Mouse (Mus musculus) liver, embryonic 15.5 days (tissue): ENCODE data around the gene Zkscan17. TPM values are rescaled to one million over a fixed set of nuclear protein-coding genes. Genes with fewer than 3 reads are reported as not detected.

Experiments
- ATAC-seq: fragments of 200-750 bp; cut with Nextera tagmentation; 2 replicates; pipeline ENCODE4 v1.8.0; 2017; ENCODE audit warnings: moderate number of reproducible peaks, mild to moderate bottlenecking, moderate library complexity; ENCODE audit not compliant: insufficient read depth
- H3K27ac ChIP-seq: fragments of 300-500 bp; sonication (generic); replicated peaks from 2 replicates; pipeline ENCODE4 v1.5.1; 2015; ENCODE audit warnings: mild to moderate bottlenecking, inconsistent platforms
- H3K27me3 ChIP-seq: fragments of 300-500 bp; sonication (generic); 2 replicates; pipeline ENCODE4 v1.6.1; 2015; ENCODE audit warnings: mild to moderate bottlenecking, inconsistent platforms
- H3K36me3 ChIP-seq: fragments of 300-500 bp; sonication (generic); replicated peaks from 2 replicates; pipeline ENCODE4 v1.6.1; 2015; ENCODE audit warnings: moderate library complexity, mild to moderate bottlenecking, inconsistent platforms
- H3K4me1 ChIP-seq: fragments of 300-500 bp; sonication (generic); replicated peaks from 2 replicates; pipeline ENCODE4 v1.6.1; 2015; ENCODE audit warnings: inconsistent platforms
- H3K4me2 ChIP-seq: fragments of 300-500 bp; sonication (generic); 2 replicates; pipeline ENCODE4 v1.6.1; 2015; ENCODE audit warnings: moderate library complexity, mild to moderate bottlenecking, inconsistent platforms
- H3K4me3 ChIP-seq: fragments of 300-500 bp; sonication (generic); replicated peaks from 2 replicates; pipeline ENCODE4 v1.5.1; 2015; ENCODE audit warnings: mild to moderate bottlenecking, inconsistent platforms
- H3K9ac ChIP-seq: fragments of 300-500 bp; sonication (generic); 2 replicates; pipeline ENCODE4 v1.6.1; 2015; ENCODE audit warnings: moderate library complexity, mild to moderate bottlenecking, inconsistent platforms
- H3K9me3 ChIP-seq: fragments of 300-500 bp; sonication (generic); replicated peaks from 2 replicates; pipeline ENCODE4 v1.6.1; 2016; ENCODE audit warnings: inconsistent platforms
- WGBS: fragments of 180-500 bp; shearing (Covaris S2); methylation state at CpG from one replicate; pipeline ENCODE4 v1.1.7; 2015; ENCODE audit warnings: mixed read lengths; ENCODE audit not compliant: insufficient replicate concordance; 5-methylcytosine and 5-hydroxymethylcytosine counted together
- polyA plus RNA-seq: library from polyadenylated mRNA; unstranded; fragments of >200 nt; fragmentation: Nextera tagmentation; extraction: Ambion mirVana; gene quantifications from 2 replicates; pipeline ENCODE4 v1.2.1, GENCODE M21; 2015

The Zkscan17 gene
- polyA plus RNA-seq, 1 experiment from 2014 or later: 4.4 TPM

- Histone ChIP-seq H3K27ac (0 out of 2 replicates have a peak overlapping the region, but pooled peaks have one; percentile 2), H3K4me1 (peaks cover 18% of the 10 kb centered on the region), H3K4me2 (no peak overlapping the region), H3K36me3 (peaks cover 64% of the 10 kb centered on the region), H3K9me3 (no peaks in the 10 kb centered on the region), H3K9ac (no peak overlapping the region), H3K27me3 (peaks cover 20% of the 10 kb centered on the region), H3K4me3 (no peak overlapping the region)
- no peak for ATAC-seq
- WGBS: 65% methylated on average over 5 of the region's 5 CpGs
Measured at GRCm38 (mm10) chr11:59501978-59502700, 24.4 kb downstream of the Zkscan17 start.

DNA sequence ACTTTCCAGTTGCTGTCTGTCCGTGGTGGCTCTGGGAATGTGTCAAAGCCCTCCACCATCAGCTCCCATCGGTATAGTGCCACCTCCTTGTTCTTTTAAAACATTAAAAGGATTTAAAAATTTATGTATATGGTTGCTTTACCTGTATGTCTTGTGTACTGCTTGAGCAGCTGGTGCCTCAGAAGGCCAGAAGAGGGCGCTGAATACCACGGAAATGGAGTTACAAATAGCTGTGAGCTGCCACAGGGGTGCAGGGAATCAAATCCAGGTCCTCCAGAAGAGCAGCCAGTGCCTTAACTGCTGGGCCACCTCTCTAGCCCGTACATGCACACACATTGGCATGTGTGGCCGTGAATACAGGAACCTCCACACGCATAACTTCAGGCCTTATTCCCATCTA, 28.8 kb downstream of the Zkscan17 start:
- Histone ChIP-seq H3K27ac (no peak overlapping the region), H3K27me3 (no peaks in the 10 kb centered on the region), H3K36me3 (peaks cover 73% of the 10 kb centered on the region), H3K4me3 (no peak overlapping the region), H3K4me1 (no peaks in the 10 kb centered on the region), H3K9ac (no peak overlapping the region), H3K9me3 (no peaks in the 10 kb centered on the region), H3K4me2 (no peak overlapping the region)
- no peak for ATAC-seq
- WGBS: 71% methylated on average over 7 of the region's 7 CpGs

- H3K9ac ChIP-seq: no peak overlapping the region
- no peaks in the 10 kb centered on the region for H3K27me3 ChIP-seq
- H3K36me3 ChIP-seq: peaks cover 73% of the 10 kb centered on the region
- H3K4me1 ChIP-seq: no peaks in the 10 kb centered on the region
- H3K4me2 ChIP-seq: no peak overlapping the region
- no peaks in the 10 kb centered on the region for H3K9me3 ChIP-seq
- ATAC-seq: no peak
- WGBS: 51% methylated on average over 6 of the region's 6 CpGs
- no peak overlapping the region for H3K4me3 ChIP-seq
- no peak overlapping the region for H3K27ac ChIP-seq
Measured at GRCm38 (mm10) chr11:59496672-59497310, 29.8 kb downstream of the Zkscan17 start.

DNA sequence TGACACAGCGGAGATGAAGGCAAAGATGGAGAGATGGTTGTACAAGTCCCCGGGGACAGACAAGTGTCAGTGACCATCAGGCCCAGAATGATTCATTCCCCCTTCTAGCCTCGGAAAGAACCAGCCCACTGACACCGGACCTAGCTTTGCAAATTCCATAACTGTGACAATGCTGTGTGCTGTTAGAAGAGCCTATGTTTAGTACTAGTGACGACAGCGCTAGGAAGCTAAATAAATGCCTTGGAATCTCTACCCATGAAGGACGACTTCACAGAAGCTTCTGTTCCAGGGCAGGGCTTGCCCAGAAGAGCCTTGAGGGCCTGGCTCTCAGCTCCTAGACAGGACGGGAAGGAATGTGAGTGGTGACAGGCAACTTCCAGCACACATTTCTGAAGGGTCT, 40.3 kb downstream of the Zkscan17 start:
- 65% methylated on average over 8 of the region's 8 CpGs for WGBS
- no peak overlapping the region for H3K4me3 ChIP-seq

DNA sequence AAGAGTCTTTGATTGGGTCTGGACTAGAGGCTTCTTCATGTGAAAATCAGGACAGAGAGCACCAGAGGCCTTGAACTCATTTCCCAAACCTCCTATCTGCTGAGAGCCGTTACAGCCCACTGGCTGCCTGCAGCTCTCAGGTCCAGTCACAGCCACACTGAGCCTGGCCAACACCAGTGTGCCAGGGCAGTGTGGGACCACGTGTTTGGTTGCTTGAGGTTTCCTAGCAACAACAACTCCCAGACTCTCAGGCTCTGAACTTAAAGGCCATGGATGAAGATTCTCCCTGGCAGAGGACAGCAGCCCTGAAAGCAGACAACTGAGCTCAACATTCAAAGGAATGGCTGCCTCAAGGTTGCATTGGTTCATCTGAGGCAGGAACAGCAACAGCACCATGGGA, 40.9 kb downstream of the Zkscan17 start:
- ATAC-seq: no peak
- Histone ChIP-seq H3K36me3 (peaks cover 23% of the 10 kb centered on the region), H3K27me3 (no peaks in the 10 kb centered on the region), H3K4me3 (no peak overlapping the region), H3K9ac (no peak overlapping the region), H3K4me2 (no peak overlapping the region), H3K4me1 (no peaks in the 10 kb centered on the region), H3K27ac (no peak overlapping the region), H3K9me3 (no peaks in the 10 kb centered on the region)
- 53% methylated on average over 2 of the region's 2 CpGs for WGBS

More for the DNA sequence above, 40.3 kb downstream of the Zkscan17 start:
- no peak overlapping the region for H3K9ac ChIP-seq
- no peaks in the 10 kb centered on the region for H3K4me1 ChIP-seq
- H3K27ac ChIP-seq: no peak overlapping the region
- H3K36me3 ChIP-seq: peaks cover 27% of the 10 kb centered on the region
- no peaks in the 10 kb centered on the region for H3K27me3 ChIP-seq
- H3K9me3 ChIP-seq: no peaks in the 10 kb centered on the region
- no peak overlapping the region for H3K4me2 ChIP-seq
- ATAC-seq: no peak

DNA sequence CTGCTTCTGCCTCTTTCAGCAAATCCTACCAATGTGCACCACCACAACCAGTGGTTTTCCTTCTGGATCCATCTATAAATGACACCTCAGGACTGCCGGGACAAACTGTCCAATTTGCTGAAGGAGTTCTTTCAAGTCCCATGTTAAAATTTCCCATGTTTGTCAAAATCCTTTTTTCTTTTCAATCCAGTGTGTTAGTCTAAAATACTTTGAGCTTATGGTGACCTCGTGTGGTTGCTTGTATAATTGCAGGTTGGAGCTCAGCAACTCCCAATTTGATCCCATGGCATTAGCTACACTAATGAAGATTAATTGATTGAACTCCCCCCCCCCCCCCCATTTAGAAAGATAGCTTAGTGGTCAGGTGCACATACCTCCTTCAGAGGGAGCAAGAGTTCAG, 43.3 kb downstream of the Zkscan17 start:
- no peak for ATAC-seq
- H3K36me3 ChIP-seq: peaks cover 16% of the 10 kb centered on the region
- no peaks in the 10 kb centered on the region for H3K9me3 ChIP-seq
- H3K4me2 ChIP-seq: no peak overlapping the region
- H3K27me3 ChIP-seq: no peaks in the 10 kb centered on the region
- no peaks in the 10 kb centered on the region for H3K4me1 ChIP-seq
- H3K27ac ChIP-seq: no peak overlapping the region
- WGBS: 6% methylated on average over 2 of the region's 2 CpGs
- H3K9ac ChIP-seq: no peak overlapping the region
- no peak overlapping the region for H3K4me3 ChIP-seq

DNA sequence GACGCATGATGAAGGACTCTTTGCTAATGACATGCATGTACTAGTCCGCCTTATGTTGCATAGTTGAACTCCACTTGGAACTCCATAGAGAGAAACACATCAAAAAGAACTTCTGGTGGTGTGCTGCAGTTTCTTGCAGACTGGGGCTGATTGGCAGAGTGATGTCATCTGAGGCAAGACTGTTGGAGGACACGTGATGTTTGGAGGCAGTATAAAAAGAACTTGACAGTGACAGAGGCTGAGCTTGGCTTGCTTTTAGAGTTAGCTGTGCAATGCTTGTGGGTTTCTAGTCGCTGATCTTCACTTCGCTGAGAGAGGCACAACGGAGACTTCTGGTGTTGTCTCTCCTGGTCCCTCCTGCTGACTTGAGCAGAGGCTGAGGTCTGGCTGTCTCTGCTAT, 49.3 kb downstream of the Zkscan17 start:
- Histone ChIP-seq H3K27me3 (peaks cover 28% of the 10 kb centered on the region), H3K36me3 (no peaks in the 10 kb centered on the region), H3K4me2 (no peak overlapping the region), H3K4me1 (peaks cover 3% of the 10 kb centered on the region), H3K27ac (no peak overlapping the region), H3K9me3 (no peaks in the 10 kb centered on the region), H3K4me3 (no peak overlapping the region), H3K9ac (no peak overlapping the region)
- WGBS: 47% methylated on average over 6 of the region's 6 CpGs
- no peak for ATAC-seq

DNA sequence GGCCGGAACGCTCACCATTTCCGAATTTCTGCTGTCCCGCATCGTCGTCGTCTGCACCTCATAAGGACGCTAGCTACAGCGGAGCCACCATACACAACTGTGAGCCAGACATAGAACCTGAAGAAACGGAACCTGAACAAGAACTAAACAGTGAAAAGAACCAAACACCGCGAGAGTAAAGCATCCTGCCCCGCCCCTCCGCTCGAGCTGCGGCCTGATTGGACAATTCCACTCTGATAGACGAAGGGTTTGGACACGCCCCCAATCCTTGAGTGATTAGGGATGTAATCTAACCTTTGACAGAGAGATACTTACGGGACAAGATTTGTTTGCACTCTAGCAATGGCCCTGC, 54.2 kb downstream of the Zkscan17 start, which contains the start of gene Zfp867:
Gene Zfp867 (minus strand): TSS at position 149 of the 352 bp plus-strand sequence.
- Histone ChIP-seq H3K9me3 (no peaks in the 10 kb centered on the region), H3K27ac (peak within 1 kb of the TSS; percentile 72), H3K27me3 (peaks cover 26% of the 10 kb centered on the region), H3K4me2 (peak within 1 kb of the TSS; percentile 94), H3K4me1 (peaks cover 14% of the 10 kb centered on the region), H3K9ac (peak within 1 kb of the TSS; percentile 65), H3K36me3 (no peaks in the 10 kb centered on the region), H3K4me3 (peak within 1 kb of the TSS; percentile 70)
- ATAC-seq: peak; percentile 77
- WGBS: under 1% methylated on average over 19 of the region's 19 CpGs

- H3K27ac ChIP-seq: peak overlapping the region; percentile 72
- peaks cover 23% of the 10 kb centered on the region for H3K27me3 ChIP-seq
- peaks cover 14% of the 10 kb centered on the region for H3K4me1 ChIP-seq
- WGBS: 8% methylated on average over 37 of the region's 37 CpGs
- peak overlapping the region; percentile 70 for H3K4me3 ChIP-seq
- peak overlapping the region; percentile 65 for H3K9ac ChIP-seq
- peak; percentile 72 for ATAC-seq
- peak overlapping the region; percentile 94 for H3K4me2 ChIP-seq
- H3K9me3 ChIP-seq: no peaks in the 10 kb centered on the region
- no peaks in the 10 kb centered on the region for H3K36me3 ChIP-seq
Measured at GRCm38 (mm10) chr11:59471413-59472325, 54.9 kb downstream of the Zkscan17 start.

GRCm38 (mm10) chr11:59460459-59460858, 66.1 kb downstream of the Zkscan17 start:
- Histone ChIP-seq H3K4me3 (no peak overlapping the region), H3K27ac (no peak overlapping the region), H3K9me3 (peaks cover 10% of the 10 kb centered on the region; the same call in 1 of the 2 replicates), H3K9ac (no peak overlapping the region), H3K27me3 (no peaks in the 10 kb centered on the region), H3K4me2 (no peak overlapping the region), H3K36me3 (peaks cover 51% of the 10 kb centered on the region), H3K4me1 (0 out of 2 replicates have a peak, but pooled peaks cover 4% of the 10 kb centered on the region)
- no peak for ATAC-seq
- WGBS: 89% methylated on average over 2 of the region's 2 CpGs

GRCm38 (mm10) chr11:59458973-59459372, 67.6 kb downstream of the Zkscan17 start:
- Histone ChIP-seq H3K27me3 (no peaks in the 10 kb centered on the region), H3K4me3 (no peak overlapping the region), H3K4me1 (0 out of 2 replicates have a peak, but pooled peaks cover 4% of the 10 kb centered on the region), H3K36me3 (peaks cover 60% of the 10 kb centered on the region), H3K4me2 (no peak overlapping the region), H3K9me3 (peaks cover 9% of the 10 kb centered on the region; the same call in 1 of the 2 replicates), H3K27ac (no peak overlapping the region), H3K9ac (no peak overlapping the region)
- 44% methylated on average over 5 of the region's 5 CpGs for WGBS
- peak; percentile 40; the same call in 1 of the 2 replicates for ATAC-seq
